In genomic region chr8:53566223-53566622, GRCm38 (mm10) we compare ENCODE assay signal across 26 mouse cellular contexts. TPM values are rescaled to one million over a fixed set of nuclear protein-coding genes. Genes with fewer than 3 reads are reported as not detected.
DNase-seq lines count a peak whose midpoint lies in the region; ATAC-seq and TF ChIP-seq lines count a peak whose summit lies in the region.
"Had no signal": no experiment of that assay in that cellular context is flagged by ENCODE, and none has a peak within 500 bp of the region (broad histone marks: within the 10 kb centered on the region; RNA-seq: fewer than 3 reads in every experiment).

No protein-coding gene starts in this region.

- no peak overlapping the region for H3K27ac ChIP-seq in embryonic facial prominence, embryonic 13.5 days
- no peak overlapping the region for H3K27ac ChIP-seq in embryonic facial prominence, embryonic 10.5 days (replicated peaks)
- H3K27ac ChIP-seq in kidney, postnatal 0 days: no peak overlapping the region
- no peak overlapping the region for H3K27ac ChIP-seq in lung, embryonic 16.5 days (ENCODE audit: low read length)
- H3K27ac ChIP-seq: embryonic facial prominence, embryonic 12.5 days; forebrain, embryonic 13.5 days; forebrain, embryonic 15.5 days had no signal

- no peaks in the 10 kb centered on the region for H3K27me3 ChIP-seq in embryonic facial prominence, embryonic 13.5 days
- no peaks in the 10 kb centered on the region for H3K27me3 ChIP-seq in embryonic facial prominence, embryonic 10.5 days (replicated peaks; ENCODE audit: low read depth, poor library complexity, severe bottlenecking)
- H3K27me3 ChIP-seq in kidney, postnatal 0 days (ENCODE audit: insufficient read depth, low read length): no peaks in the 10 kb centered on the region
- H3K27me3 ChIP-seq in lung, embryonic 16.5 days (ENCODE audit: control insufficient read depth, insufficient read depth, low read depth, low read length): no peaks in the 10 kb centered on the region
- H3K27me3 ChIP-seq in Patski: no peaks in the 10 kb centered on the region
- H3K27me3 ChIP-seq: CH12.LX; embryonic facial prominence, embryonic 12.5 days; forebrain, embryonic 13.5 days; forebrain, embryonic 15.5 days had no signal

- no peak overlapping the region for H3K9ac ChIP-seq in embryonic facial prominence, embryonic 13.5 days
- no peak overlapping the region for H3K9ac ChIP-seq in kidney, postnatal 0 days (ENCODE audit: low read depth, low read length)
- H3K9ac ChIP-seq in lung, embryonic 16.5 days (ENCODE audit: low read length): no peak overlapping the region
- H3K9ac ChIP-seq: embryonic facial prominence, embryonic 12.5 days; forebrain, embryonic 13.5 days; forebrain, embryonic 15.5 days; forebrain, postnatal 0 days had no signal

- no peaks in the 10 kb centered on the region for H3K36me3 ChIP-seq in embryonic facial prominence, embryonic 13.5 days
- H3K36me3 ChIP-seq in embryonic facial prominence, embryonic 10.5 days (replicated peaks): no peaks in the 10 kb centered on the region
- H3K36me3 ChIP-seq in kidney, postnatal 0 days (ENCODE audit: insufficient read depth, low read length): no peaks in the 10 kb centered on the region
- no peaks in the 10 kb centered on the region for H3K36me3 ChIP-seq in lung, embryonic 16.5 days (ENCODE audit: control insufficient read depth, insufficient read depth, low read length)
- H3K36me3 ChIP-seq: embryonic facial prominence, embryonic 12.5 days; forebrain, embryonic 15.5 days; G1E had no signal

- ATAC-seq in embryonic facial prominence, embryonic 13.5 days (ENCODE audit: insufficient number of reproducible peaks, insufficient read depth, low FRiP score, low TSS enrichment, low read depth): peak; percentile 26; the same call in 1 of the 2 replicates
- ATAC-seq in kidney, postnatal 0 days (replicated peaks; ENCODE audit: low FRiP score, low read depth): no peak
- peak; percentile 61 for ATAC-seq in lung, embryonic 16.5 days (ENCODE audit: low read depth)
- ATAC-seq in Patski: peak; percentile 69
- ATAC-seq: CD4-positive, CD25-positive, alpha-beta regulatory T cell, adult 4 months; forebrain, embryonic 13.5 days; forebrain, embryonic 15.5 days; forebrain, postnatal 0 days had no signal

- no peaks in the 10 kb centered on the region for H3K9me3 ChIP-seq in embryonic facial prominence, embryonic 13.5 days
- no peaks in the 10 kb centered on the region for H3K9me3 ChIP-seq in embryonic facial prominence, embryonic 10.5 days
- no peaks in the 10 kb centered on the region for H3K9me3 ChIP-seq in kidney, postnatal 0 days (replicated peaks; ENCODE audit: low read length)
- H3K9me3 ChIP-seq in lung, embryonic 16.5 days (ENCODE audit: control insufficient read depth, low read length): no peaks in the 10 kb centered on the region
- H3K9me3 ChIP-seq: embryonic facial prominence, embryonic 12.5 days; forebrain, embryonic 13.5 days; forebrain, embryonic 15.5 days; G1E had no signal

- H3K4me3 ChIP-seq in embryonic facial prominence, embryonic 13.5 days: no peak overlapping the region
- no peak overlapping the region for H3K4me3 ChIP-seq in embryonic facial prominence, embryonic 10.5 days
- H3K4me3 ChIP-seq in kidney, postnatal 0 days (replicated peaks; ENCODE audit: low read depth, low read length): no peak overlapping the region
- no peak overlapping the region for H3K4me3 ChIP-seq in lung, embryonic 16.5 days (ENCODE audit: low read length)
- H3K4me3 ChIP-seq: embryonic facial prominence, embryonic 12.5 days; forebrain, embryonic 13.5 days; forebrain, embryonic 15.5 days had no signal

- TF ChIP-seq CTCF in kidney, postnatal 0 days (IDR thresholded peaks at IDR 0.05; ENCODE audit: low read depth): no peak
- no peak for TF ChIP-seq CTCF in Patski (IDR thresholded peaks at IDR 0.05)

- in situ Hi-C loops in Patski (cut with MboI; ENCODE audit: low pct_unique_long_range_greater_than_20kb): no loop called here

- H3K4me2 ChIP-seq in embryonic facial prominence, embryonic 13.5 days: no peak overlapping the region
- no peak overlapping the region for H3K4me2 ChIP-seq in kidney, postnatal 0 days (ENCODE audit: low read length)
- H3K4me2 ChIP-seq in lung, embryonic 16.5 days (ENCODE audit: low read depth, low read length): no peak overlapping the region
- H3K4me2 ChIP-seq: embryonic facial prominence, embryonic 12.5 days; forebrain, embryonic 13.5 days; forebrain, embryonic 15.5 days had no signal

- POLR2A ChIA-PET in Patski (lab: Charles Lee): no interaction called here

- no peaks in the 10 kb centered on the region for H3K4me1 ChIP-seq in embryonic facial prominence, embryonic 13.5 days
- no peaks in the 10 kb centered on the region for H3K4me1 ChIP-seq in embryonic facial prominence, embryonic 10.5 days
- H3K4me1 ChIP-seq in kidney, postnatal 0 days (replicated peaks; ENCODE audit: insufficient read depth, low read length): no peaks in the 10 kb centered on the region
- no peaks in the 10 kb centered on the region for H3K4me1 ChIP-seq in lung, embryonic 16.5 days (replicated peaks; ENCODE audit: control insufficient read depth, insufficient read depth, low read length)
- H3K4me1 ChIP-seq: embryonic facial prominence, embryonic 12.5 days; forebrain, embryonic 13.5 days; forebrain, embryonic 15.5 days had no signal

- WGBS in embryonic facial prominence, embryonic 13.5 days: 63% methylated on average over 6 of the region's 6 CpGs
- WGBS in embryonic facial prominence, embryonic 10.5 days: 84% methylated on average over 6 of the region's 6 CpGs
- WGBS in kidney, postnatal 0 days: 76% methylated on average over 6 of the region's 6 CpGs
- 58% methylated on average over 6 of the region's 6 CpGs for WGBS in lung, embryonic 16.5 days

- CTCF ChIA-PET in Patski (lab: Charles Lee): no interaction called here

- no peak for DNase-seq in embryonic facial prominence, embryonic 10.5 days (ENCODE audit: low spot score)
- peak; percentile 1 for DNase-seq in kidney, postnatal 0 days (ENCODE audit: low spot score)
- DNase-seq in kidney, adult 18-20 months: no peak
- DNase-seq in lung, adult 18-20 months: no peak
- DNase-seq in Patski (ENCODE audit: low read depth, low spot score): no peak
- DNase-seq in neural tube, embryonic 10.5 days (ENCODE audit: extremely low spot score, low spot score): no peak
- DNase-seq: adrenal gland, adult 2 months; adrenal gland, postnatal 10 days; adrenal gland, postnatal 25 days; B cell, adult 2 months; cerebellum, adult 11 months; cerebellum, adult 18-20 months; cerebellum, adult 8-10 months; cerebellum, adult 9-11 months; cerebellum, postnatal 14 days; cerebellum, postnatal 36 days; embryo, embryonic 11 days; forebrain, postnatal 0 days had no signal

RNA-seq across cellular contexts. Expression of gene Aga, which starts 54.7 kb away (rescaled TPM):
- 28.8 and 29.4 TPM in 2 replicates for polyA plus RNA-seq in embryonic facial prominence, embryonic 13.5 days (2015; fragmentation: Nextera tagmentation; extraction: Ambion mirVana)
- polyA plus RNA-seq in embryonic facial prominence, embryonic 10.5 days (2016; fragmentation: Nextera tagmentation; extraction: Ambion mirVana): 13.8 and 14.6 TPM in 2 replicates
- 58.1 and 58.6 TPM in 2 replicates for polyA plus RNA-seq in kidney, postnatal 0 days (2015; fragmentation: Nextera tagmentation; extraction: Ambion mirVana)
- polyA plus RNA-seq in lung, embryonic 16.5 days (2015; fragmentation: Nextera tagmentation; extraction: Ambion mirVana): 36.1 and 42.0 TPM in 2 replicates
- 79.0 TPM for polyA plus RNA-seq in Patski (2021)
